Mouse (Mus musculus) Muller cell, postnatal 12 days (primary cell): ENCODE measurements around the gene Bicd2.

Experiments used
- DNase-seq: peaks from one replicate; pipeline ENCODE4 v3.0.0-alpha.2; 2015; ENCODE audit errors: inconsistent ontology term

Bicd2 gene

DNA sequence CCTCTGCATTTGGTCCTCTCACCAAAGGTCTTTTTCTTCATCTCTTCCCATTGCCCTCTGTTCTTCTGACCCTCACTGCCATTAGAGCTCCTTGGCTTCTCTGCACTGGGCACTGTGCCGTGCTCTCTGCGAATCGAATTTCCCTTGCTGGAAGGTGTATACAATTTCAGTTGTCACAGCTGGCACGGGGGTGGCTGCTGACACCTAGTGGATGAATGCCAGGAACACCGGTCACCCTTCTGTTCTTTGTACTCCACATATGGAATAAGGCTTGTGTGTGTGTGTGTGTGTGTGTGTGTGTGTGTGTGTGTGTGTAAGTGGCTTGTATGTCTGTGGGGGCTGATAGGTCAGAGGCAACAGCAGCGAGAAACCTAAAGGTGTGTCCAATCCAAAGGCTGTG is 58.8 kb downstream of the Bicd2 start:
- no peak for DNase-seq

DNA sequence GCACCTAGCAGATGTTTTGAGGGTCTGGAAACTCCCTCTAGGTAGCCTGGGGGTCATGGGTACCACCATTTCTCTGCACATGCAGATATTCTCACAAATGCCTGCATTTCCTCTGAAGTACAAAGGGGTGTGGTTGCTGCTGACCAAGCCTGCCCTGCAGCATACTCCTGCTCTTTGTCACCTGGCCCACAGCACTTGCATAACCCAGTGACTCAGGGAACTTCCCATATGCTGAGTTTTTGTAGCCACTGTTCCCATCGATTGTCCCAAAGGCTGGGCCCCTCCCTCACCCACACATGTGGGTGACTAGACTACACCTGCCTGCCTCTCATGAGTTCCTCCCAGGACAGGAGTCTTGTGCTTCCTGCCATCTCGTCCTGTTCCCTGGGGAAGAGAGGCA is 61.2 kb downstream of the Bicd2 start:
- DNase-seq = no peak

DNA sequence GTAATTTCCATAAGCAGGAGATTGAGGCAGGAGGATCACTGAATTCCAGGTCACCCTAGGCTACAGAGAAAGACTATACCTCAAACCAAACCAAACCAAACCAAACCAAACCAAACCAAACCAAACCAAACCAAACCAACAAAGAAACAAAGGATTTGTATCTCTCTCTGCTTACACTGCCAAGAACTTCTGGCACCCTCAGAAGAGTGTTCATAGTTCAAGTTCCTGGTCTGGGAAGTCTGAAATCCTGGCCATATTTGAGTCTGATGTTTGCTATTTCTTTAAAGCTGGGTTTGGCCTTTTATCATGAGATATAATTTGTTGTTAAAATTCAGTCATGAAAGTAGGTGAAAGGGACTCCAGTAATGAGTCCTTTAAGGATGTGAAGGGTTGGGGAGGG is 66.4 kb downstream of the Bicd2 start:
- no peak for DNase-seq

DNA sequence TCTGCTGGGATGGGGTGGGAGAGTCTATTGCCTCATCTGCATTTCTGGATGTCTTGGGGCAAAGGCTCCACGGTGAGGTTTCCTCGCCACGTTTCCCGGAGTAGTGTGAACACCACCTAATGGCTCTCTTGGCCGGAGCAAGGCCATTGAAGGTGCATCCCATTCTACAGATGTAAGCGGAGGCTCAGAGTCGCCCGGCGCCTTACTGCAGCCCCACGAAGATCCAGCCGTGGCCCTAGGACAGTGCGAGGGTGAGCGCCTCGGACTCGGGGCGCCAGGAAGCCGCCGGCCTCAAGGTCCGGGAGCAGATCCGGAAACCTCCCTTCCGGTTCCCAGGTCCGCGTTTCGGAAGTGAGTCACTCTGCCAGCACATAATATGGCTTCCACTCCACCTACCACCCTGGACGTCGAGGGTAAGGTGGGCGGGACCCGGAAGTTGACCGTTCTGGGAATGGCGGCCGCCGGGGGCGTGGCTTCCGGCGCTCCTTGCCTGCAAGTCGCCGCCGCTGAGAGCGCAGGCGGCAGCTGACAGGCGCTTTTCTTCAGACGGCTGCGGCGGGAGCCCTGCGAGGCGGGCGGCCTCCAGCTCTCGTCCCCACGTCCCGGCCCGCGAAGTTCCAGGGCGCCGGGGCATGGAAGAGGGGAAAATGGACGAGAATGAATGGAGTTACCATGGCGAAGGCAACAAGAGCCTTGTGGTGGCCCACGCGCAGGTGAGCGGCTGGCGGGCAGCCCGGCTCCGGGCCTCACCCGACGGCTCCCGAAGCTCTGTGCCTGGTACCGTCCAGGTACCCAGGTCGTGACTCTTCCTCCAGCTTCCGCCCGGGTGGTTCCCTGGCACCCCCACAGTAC is 79.6 kb downstream of the Bicd2 start, which contains the start of gene Ippk:
TSS of gene Ippk (plus strand) at position 496 of the 852 bp plus-strand sequence.
- peak; percentile 99 for DNase-seq

DNA sequence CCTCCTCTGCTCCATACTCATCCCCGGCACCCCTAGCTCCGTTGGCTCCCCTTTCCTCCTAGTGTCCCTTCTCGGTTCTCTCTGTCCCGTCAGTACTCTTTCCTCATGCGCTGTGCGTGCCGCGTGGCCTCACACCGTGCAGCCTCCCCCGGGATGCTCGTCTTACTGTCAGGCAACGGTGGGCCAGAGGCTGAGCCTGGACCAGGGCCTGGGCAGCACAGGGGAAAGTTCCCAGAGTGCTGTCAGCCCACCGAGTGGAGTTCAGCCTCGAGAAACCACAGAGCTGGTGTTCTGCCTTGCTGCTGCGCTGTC is 80.2 kb downstream of the Bicd2 start:
- DNase-seq = peak; percentile 56

DNA sequence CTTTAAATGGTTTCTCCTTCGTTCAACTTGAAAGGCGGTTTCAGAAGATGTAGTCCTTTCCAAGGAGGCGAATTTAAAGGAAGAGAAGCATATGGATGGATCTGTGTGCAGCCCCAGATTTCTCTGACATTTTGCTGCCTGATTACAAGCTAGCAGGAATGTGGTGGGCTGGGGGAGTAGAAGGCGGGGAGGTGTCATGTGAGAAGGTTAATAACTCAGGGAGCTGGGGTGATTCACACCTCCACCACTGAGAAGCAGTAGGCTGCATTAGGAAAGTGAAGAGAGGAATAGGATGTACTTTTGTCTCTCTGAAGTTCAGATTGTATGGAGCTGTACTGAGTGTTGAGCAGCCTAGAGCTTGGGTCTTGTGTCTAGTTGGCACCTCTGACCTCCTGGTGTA is 80.6 kb downstream of the Bicd2 start:
- DNase-seq = no peak

DNA sequence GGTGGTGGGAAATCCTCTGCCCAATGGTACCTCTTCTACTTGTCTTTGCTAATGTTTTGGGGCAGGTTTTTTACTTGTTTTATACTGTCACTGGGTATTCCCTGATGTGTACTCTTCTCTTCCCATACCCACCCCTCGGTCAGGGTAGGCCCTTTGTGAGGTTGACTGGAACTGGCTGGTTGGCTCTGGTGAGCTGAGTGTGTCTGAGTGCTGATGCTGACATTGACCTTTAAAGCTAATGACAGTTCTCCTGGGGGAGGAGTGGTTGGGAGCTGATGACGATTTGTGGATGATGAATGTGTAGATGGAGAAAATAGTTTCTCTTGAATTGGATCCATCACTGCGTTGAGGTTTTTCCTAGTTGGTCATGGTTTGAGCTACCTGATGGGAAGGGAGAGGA is 85.4 kb downstream of the Bicd2 start:
- no peak for DNase-seq

DNA sequence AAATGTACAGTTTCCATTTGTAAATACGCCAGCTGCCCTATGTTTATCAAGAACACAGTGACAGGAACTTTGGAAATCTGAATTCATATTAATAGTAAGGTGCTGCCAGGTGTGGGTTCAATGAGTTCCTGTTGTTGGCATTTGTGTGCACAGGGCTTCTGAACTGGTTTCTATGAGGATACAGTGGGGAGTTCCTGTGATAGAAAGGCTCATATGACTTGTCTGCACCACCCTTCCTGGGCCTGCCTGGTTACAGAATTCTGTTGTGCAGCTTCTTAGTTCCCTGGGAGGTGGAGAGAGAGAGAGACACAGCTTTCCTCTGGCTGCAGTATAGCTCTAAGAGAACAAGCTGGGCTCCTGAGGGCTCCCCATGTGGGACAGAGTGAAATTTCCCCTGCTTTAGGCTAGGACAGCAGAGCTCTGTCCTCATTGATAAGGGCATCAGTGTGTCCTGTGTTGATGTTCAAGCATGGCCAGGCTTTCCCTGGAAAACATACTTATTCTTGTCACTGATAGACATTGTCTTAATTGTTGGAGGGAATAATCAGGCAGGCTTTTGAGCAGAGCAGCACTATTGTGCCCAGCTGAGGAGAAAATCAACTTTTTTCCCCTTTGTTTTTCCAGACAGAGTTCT is 86.8 kb downstream of the Bicd2 start:
- no peak for DNase-seq

DNA sequence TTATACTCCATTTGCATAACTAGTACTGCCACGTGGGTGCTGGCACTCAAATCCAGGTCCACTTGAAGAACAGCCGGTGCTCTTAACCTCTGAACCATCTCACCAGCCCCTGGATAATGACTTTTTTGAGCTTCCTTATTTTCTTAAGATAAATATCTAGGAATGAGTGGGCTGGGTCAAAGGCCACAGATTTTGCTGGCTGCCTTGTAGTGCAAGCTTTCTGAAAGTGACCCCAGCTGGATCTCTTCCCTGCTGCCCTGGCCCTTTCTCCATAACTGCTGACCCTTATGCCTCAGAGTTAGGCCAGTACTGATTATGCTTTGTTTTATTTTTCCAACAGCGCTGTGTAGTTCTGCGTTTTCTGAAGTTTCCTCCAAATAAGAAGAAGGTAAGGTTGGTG is 89.1 kb downstream of the Bicd2 start:
- DNase-seq = no peak

DNA sequence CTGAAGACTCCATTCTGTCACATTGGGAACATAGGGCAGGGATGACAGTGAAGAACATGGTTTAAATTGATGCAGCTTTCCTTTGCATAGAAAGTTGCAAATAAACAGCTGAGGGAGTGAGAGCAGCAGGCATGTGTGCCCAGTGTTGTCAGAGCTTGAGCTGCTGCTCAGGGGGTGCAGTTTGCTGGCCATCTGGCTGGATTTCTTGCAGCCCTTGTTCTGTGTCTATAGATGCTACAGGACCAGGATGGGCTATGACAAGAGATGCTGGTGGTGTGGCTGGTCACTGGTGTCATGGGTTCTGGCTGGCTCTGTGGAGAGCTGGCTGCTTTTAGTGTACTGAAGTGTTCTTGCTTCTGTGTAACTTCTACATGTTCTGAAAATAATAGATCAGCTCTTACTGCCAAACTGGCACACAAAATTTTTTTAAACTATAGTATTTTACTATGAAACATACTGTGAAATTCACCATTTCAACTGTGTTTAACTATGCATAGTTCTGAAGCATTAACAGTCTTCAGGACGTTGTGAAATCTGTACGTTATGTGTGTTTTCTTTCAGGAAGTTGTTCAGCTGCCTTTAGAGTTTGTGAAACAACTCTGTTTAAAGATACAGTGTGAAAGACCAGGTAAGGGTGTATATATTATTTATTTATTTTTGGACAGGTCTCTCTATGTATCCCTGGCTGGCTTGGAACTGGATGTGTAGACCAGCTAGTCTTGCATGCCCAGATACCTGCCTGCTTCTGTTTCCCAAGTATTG is 92.1 kb downstream of the Bicd2 start:
- DNase-seq = no peak

DNA sequence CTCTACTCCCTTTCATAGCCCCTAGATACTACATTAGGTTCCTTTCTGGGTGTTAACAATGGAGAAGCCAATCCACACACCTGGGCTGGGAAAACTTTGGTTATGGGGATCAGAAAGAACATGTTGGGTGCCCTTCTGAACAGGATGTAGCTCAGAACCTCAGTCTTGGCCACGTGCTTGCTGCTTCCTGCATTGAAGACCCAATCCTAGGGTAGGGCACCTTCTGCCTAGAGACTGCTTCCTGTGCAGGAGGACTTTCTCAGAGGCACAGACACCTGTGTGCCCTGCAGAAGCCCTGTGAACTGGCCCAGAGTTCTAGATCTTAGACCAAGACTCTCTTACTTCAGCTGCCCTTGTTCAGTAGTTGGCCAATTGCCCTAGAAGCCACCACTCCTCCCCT is 94.4 kb downstream of the Bicd2 start:
- no peak for DNase-seq

DNA sequence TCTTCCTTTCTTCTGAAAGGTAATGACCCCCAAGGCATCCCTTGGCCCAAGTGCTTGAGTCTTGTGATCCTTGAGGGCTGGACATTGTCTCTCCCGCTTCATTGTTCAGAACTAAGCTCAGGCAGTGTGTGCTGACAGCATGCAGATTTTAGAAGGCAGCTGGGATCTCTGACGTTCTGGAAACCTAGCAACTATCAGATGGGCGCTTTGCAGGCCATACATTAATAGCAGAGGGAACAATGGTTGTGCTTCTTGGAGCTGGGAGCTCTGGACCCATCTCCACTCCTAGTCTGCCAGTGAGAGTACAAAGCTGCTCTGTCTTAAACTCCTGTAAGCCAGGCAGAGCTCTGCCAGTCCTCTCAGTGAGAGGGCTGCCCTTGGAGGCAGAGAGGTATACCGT is 94.8 kb downstream of the Bicd2 start:
- no peak for DNase-seq
